Mouse (Mus musculus) kidney, embryonic 16.5 days (tissue): ENCODE measurements at regions not wholly inside any gene's neighbourhood (a gene's known extent, or its start where the extent isn't known, plus 50 kb on each side); places are given as distances from the start of the nearest gene placed in this dataset.

Source experiments
- ATAC-seq: fragments of 200-750 bp; cut with Nextera tagmentation; 2 replicates; pipeline ENCODE4 v1.8.0; 2017; ENCODE audit warnings: moderate TSS enrichment; ENCODE audit not compliant: low FRiP score, low TSS enrichment
- H3K27ac ChIP-seq: fragments of 300-500 bp; sonication (generic); 2 replicates; pipeline ENCODE4 v1.5.1; 2014; ENCODE audit warnings: low read length
- H3K27me3 ChIP-seq: fragments of 300-500 bp; sonication (generic); 2 replicates; pipeline ENCODE4 v1.6.1; 2014; ENCODE audit warnings: low read length, control low read depth, mixed read lengths; ENCODE audit not compliant: insufficient read depth
- H3K36me3 ChIP-seq: fragments of 300-500 bp; sonication (generic); 2 replicates; pipeline ENCODE4 v1.6.1; 2014; ENCODE audit warnings: low read length, control low read depth, mixed read lengths; ENCODE audit not compliant: insufficient read depth
- H3K4me1 ChIP-seq: fragments of 300-500 bp; sonication (generic); 2 replicates; pipeline ENCODE4 v1.6.1; 2014; ENCODE audit warnings: low read length, control low read depth, mixed read lengths; ENCODE audit not compliant: insufficient read depth
- H3K4me2 ChIP-seq: fragments of 300-500 bp; sonication (generic); replicated peaks from 2 replicates; pipeline ENCODE4 v1.6.1; 2014; ENCODE audit warnings: low read depth, low read length
- H3K4me3 ChIP-seq: fragments of 300-500 bp; sonication (generic); 2 replicates; pipeline ENCODE4 v1.5.1; 2014; ENCODE audit warnings: mild to moderate bottlenecking, low read length
- H3K9ac ChIP-seq: fragments of 300-500 bp; sonication (generic); replicated peaks from 2 replicates; pipeline ENCODE4 v1.6.1; 2014; ENCODE audit warnings: low read length
- H3K9me3 ChIP-seq: fragments of 300-500 bp; sonication (generic); 2 replicates; pipeline ENCODE4 v1.6.1; 2016; ENCODE audit warnings: low read length, control low read depth
- WGBS: fragments of 180-500 bp; shearing (Covaris S2); extraction: QIAGEN DNeasy Blood & Tissue Kit; methylation state at CpG from one replicate; pipeline ENCODE4 v1.1.7; 2014; 5-methylcytosine and 5-hydroxymethylcytosine counted together

- H3K9ac ChIP-seq = no peak overlapping the region
- no peak overlapping the region for H3K27ac ChIP-seq
- H3K36me3 ChIP-seq = no peaks in the 10 kb centered on the region
- no peak overlapping the region for H3K4me2 ChIP-seq
- no peak for ATAC-seq
- 76% methylated on average over 2 of the region's 2 CpGs for WGBS
- H3K4me3 ChIP-seq = no peak overlapping the region
- no peaks in the 10 kb centered on the region for H3K4me1 ChIP-seq
- no peaks in the 10 kb centered on the region for H3K27me3 ChIP-seq
- H3K9me3 ChIP-seq = no peaks in the 10 kb centered on the region
Measured at GRCm38 (mm10) chr8:15367063-15367462, 321.2 kb upstream of the BB014433 start.

GRCm38 (mm10) chr8:15364546-15364945, 318.7 kb upstream of the BB014433 start:
- H3K36me3 ChIP-seq = no peaks in the 10 kb centered on the region
- no peak for ATAC-seq
- H3K9ac ChIP-seq = no peak overlapping the region
- H3K4me1 ChIP-seq = no peaks in the 10 kb centered on the region
- no peaks in the 10 kb centered on the region for H3K27me3 ChIP-seq
- WGBS = 92% methylated on average over 1 of the region's 1 CpGs
- no peak overlapping the region for H3K4me3 ChIP-seq
- H3K27ac ChIP-seq = no peak overlapping the region
- H3K9me3 ChIP-seq = no peaks in the 10 kb centered on the region
- no peak overlapping the region for H3K4me2 ChIP-seq

GRCm38 (mm10) chr8:15344151-15344550, 298.3 kb upstream of the BB014433 start:
- no peak for ATAC-seq

GRCm38 (mm10) chr8:15343616-15344015, 297.7 kb upstream of the BB014433 start:
- H3K4me2 ChIP-seq = no peak overlapping the region
- H3K36me3 ChIP-seq = no peaks in the 10 kb centered on the region
- H3K4me3 ChIP-seq = no peak overlapping the region
- no peak for ATAC-seq
- H3K4me1 ChIP-seq = no peaks in the 10 kb centered on the region
- H3K9me3 ChIP-seq = no peaks in the 10 kb centered on the region
- H3K27ac ChIP-seq = no peak overlapping the region
- no peak overlapping the region for H3K9ac ChIP-seq
- WGBS = 56% methylated on average over 1 of the region's 1 CpGs
- H3K27me3 ChIP-seq = no peaks in the 10 kb centered on the region

More at GRCm38 (mm10) chr8:15344151-15344550, 298.3 kb upstream of the BB014433 start:
- Histone ChIP-seq H3K4me1 (no peaks in the 10 kb centered on the region), H3K9ac (no peak overlapping the region), H3K27ac (no peak overlapping the region), H3K4me3 (no peak overlapping the region), H3K36me3 (no peaks in the 10 kb centered on the region), H3K27me3 (no peaks in the 10 kb centered on the region), H3K9me3 (no peaks in the 10 kb centered on the region), H3K4me2 (no peak overlapping the region)
- 61% methylated on average over 5 of the region's 5 CpGs for WGBS

- WGBS = 41% methylated on average over 4 of the region's 4 CpGs
- Histone ChIP-seq H3K27me3 (no peaks in the 10 kb centered on the region), H3K27ac (no peak overlapping the region), H3K9ac (no peak overlapping the region), H3K36me3 (no peaks in the 10 kb centered on the region), H3K4me2 (no peak overlapping the region), H3K4me3 (no peak overlapping the region), H3K9me3 (no peaks in the 10 kb centered on the region), H3K4me1 (no peaks in the 10 kb centered on the region)
- ATAC-seq = peak; percentile 59; the same call in 1 of the 2 replicates
Measured at GRCm38 (mm10) chr8:15334532-15334931, 288.7 kb upstream of the BB014433 start.

- no peak overlapping the region for H3K9ac ChIP-seq
- no peak overlapping the region for H3K4me3 ChIP-seq
- no peak for ATAC-seq
- no peaks in the 10 kb centered on the region for H3K4me1 ChIP-seq
- H3K27me3 ChIP-seq = no peaks in the 10 kb centered on the region
- H3K36me3 ChIP-seq = no peaks in the 10 kb centered on the region
- WGBS = 47% methylated on average over 5 of the region's 5 CpGs
- H3K9me3 ChIP-seq = no peaks in the 10 kb centered on the region
- no peak overlapping the region for H3K4me2 ChIP-seq
- H3K27ac ChIP-seq = no peak overlapping the region
Measured at GRCm38 (mm10) chr8:15327312-15327711, 281.4 kb upstream of the BB014433 start.

- H3K9me3 ChIP-seq = no peaks in the 10 kb centered on the region
- no peak for ATAC-seq
- H3K36me3 ChIP-seq = no peaks in the 10 kb centered on the region
- H3K4me2 ChIP-seq = no peak overlapping the region
- no peak overlapping the region for H3K4me3 ChIP-seq
- H3K27ac ChIP-seq = no peak overlapping the region
- H3K27me3 ChIP-seq = no peaks in the 10 kb centered on the region
- 82% methylated on average over 4 of the region's 4 CpGs for WGBS
- H3K9ac ChIP-seq = no peak overlapping the region
- H3K4me1 ChIP-seq = no peaks in the 10 kb centered on the region
Measured at GRCm38 (mm10) chr8:15323421-15323820, 277.5 kb upstream of the BB014433 start.

- Histone ChIP-seq H3K4me1 (no peaks in the 10 kb centered on the region), H3K36me3 (no peaks in the 10 kb centered on the region), H3K4me2 (no peak overlapping the region), H3K27me3 (no peaks in the 10 kb centered on the region), H3K9ac (no peak overlapping the region), H3K27ac (no peak overlapping the region), H3K9me3 (no peaks in the 10 kb centered on the region), H3K4me3 (no peak overlapping the region)
- 34% methylated on average over 16 of the region's 16 CpGs for WGBS
- ATAC-seq = peak; percentile 82
Measured at GRCm38 (mm10) chr8:15318082-15318816, 272.4 kb upstream of the BB014433 start.

- no peak for ATAC-seq
- 78% methylated on average over 5 of the region's 5 CpGs for WGBS
Measured at GRCm38 (mm10) chr8:15313481-15313880, 267.6 kb upstream of the BB014433 start.

GRCm38 (mm10) chr8:15311509-15311908, 265.6 kb upstream of the BB014433 start:
- H3K27me3 ChIP-seq = no peaks in the 10 kb centered on the region
- H3K4me3 ChIP-seq = no peak overlapping the region
- H3K36me3 ChIP-seq = no peaks in the 10 kb centered on the region
- no peak overlapping the region for H3K27ac ChIP-seq
- 87% methylated on average over 4 of the region's 4 CpGs for WGBS
- no peak overlapping the region for H3K4me2 ChIP-seq
- no peaks in the 10 kb centered on the region for H3K9me3 ChIP-seq
- no peaks in the 10 kb centered on the region for H3K4me1 ChIP-seq
- H3K9ac ChIP-seq = no peak overlapping the region
- no peak for ATAC-seq

More at GRCm38 (mm10) chr8:15313481-15313880, 267.6 kb upstream of the BB014433 start:
- Histone ChIP-seq H3K36me3 (no peaks in the 10 kb centered on the region), H3K27ac (no peak overlapping the region), H3K4me2 (no peak overlapping the region), H3K4me1 (no peaks in the 10 kb centered on the region), H3K9me3 (no peaks in the 10 kb centered on the region), H3K27me3 (no peaks in the 10 kb centered on the region), H3K9ac (no peak overlapping the region), H3K4me3 (no peak overlapping the region)
